Mouse (Mus musculus) spleen, adult 2 months (tissue): ENCODE results near the gene Zc3h12c. TPM values are rescaled to one million over a fixed set of nuclear protein-coding genes. Genes with fewer than 3 reads are reported as not detected.
A peak's percentile ranks its signal among the peaks of the same experiment; 100 is the strongest.

ENCODE experiments used
- DNase-seq, 2 experiments: peaks; one replicate each; pipeline versions ENCODE4 v3.0.0 to v3.0.0-alpha.2; 2012 to 2021; ENCODE audit warnings: low spot score in 2 of 2, low read depth in 1 of 2
- H3K27ac ChIP-seq: fragments of 200-500 bp; 2 replicates; pipeline ENCODE4 v1.5.1; 2012; ENCODE audit warnings: low read length, inconsistent platforms; ENCODE audit not compliant: insufficient read depth
- H3K27me3 ChIP-seq: fragments of 200-500 bp; 2 replicates; pipeline ENCODE4 v1.6.1; 2012; ENCODE audit warnings: mild to moderate bottlenecking, moderate library complexity, low read length, inconsistent platforms; ENCODE audit not compliant: control insufficient read depth, insufficient read depth
- H3K36me3 ChIP-seq: fragments of 200-500 bp; 2 replicates; pipeline ENCODE4 v1.6.1; 2012; ENCODE audit warnings: mild to moderate bottlenecking, low read length, inconsistent platforms; ENCODE audit not compliant: control insufficient read depth, insufficient read depth
- H3K4me1 ChIP-seq: fragments of 200-500 bp; 2 replicates; pipeline ENCODE4 v1.6.1; 2011; ENCODE audit warnings: inconsistent platforms; ENCODE audit not compliant: control insufficient read depth, insufficient read depth, insufficient read length
- H3K4me3 ChIP-seq: fragments of 200-500 bp; 2 replicates; pipeline ENCODE4 v1.5.1; 2011; ENCODE audit warnings: mild to moderate bottlenecking, inconsistent platforms; ENCODE audit not compliant: insufficient read depth, insufficient read length; ENCODE audit errors: extremely low read depth
- CTCF ChIP-seq: fragments of 200-500 bp; IDR thresholded peaks from 2 replicates; pipeline ENCODE4 v1.5.1; 2011; ENCODE audit warnings: mild to moderate bottlenecking, inconsistent platforms; ENCODE audit not compliant: insufficient read depth, insufficient read length, insufficient replicate concordance; ENCODE audit errors: extremely low read depth
- POLR2A ChIP-seq: fragments of 200-500 bp; IDR thresholded peaks from 2 replicates; pipeline ENCODE4 v1.6.1; 2011; ENCODE audit warnings: low read depth, low read length, inconsistent platforms
- WGBS: fragments of 180-500 bp; shearing (Covaris S2); methylation state at CpG from one replicate; pipeline ENCODE4 v1.1.7; 2018; 5-methylcytosine and 5-hydroxymethylcytosine counted together
- polyA plus RNA-seq: library from polyadenylated mRNA; depleted of rRNA; stranded (reverse); fragments of >200 nt; gene quantifications from 2 replicates; pipeline ENCODE4 v1.2.3, GENCODE M21; 2012

Gene Zc3h12c
- polyA plus RNA-seq, 1 experiment, result 1.4 TPM

DNA sequence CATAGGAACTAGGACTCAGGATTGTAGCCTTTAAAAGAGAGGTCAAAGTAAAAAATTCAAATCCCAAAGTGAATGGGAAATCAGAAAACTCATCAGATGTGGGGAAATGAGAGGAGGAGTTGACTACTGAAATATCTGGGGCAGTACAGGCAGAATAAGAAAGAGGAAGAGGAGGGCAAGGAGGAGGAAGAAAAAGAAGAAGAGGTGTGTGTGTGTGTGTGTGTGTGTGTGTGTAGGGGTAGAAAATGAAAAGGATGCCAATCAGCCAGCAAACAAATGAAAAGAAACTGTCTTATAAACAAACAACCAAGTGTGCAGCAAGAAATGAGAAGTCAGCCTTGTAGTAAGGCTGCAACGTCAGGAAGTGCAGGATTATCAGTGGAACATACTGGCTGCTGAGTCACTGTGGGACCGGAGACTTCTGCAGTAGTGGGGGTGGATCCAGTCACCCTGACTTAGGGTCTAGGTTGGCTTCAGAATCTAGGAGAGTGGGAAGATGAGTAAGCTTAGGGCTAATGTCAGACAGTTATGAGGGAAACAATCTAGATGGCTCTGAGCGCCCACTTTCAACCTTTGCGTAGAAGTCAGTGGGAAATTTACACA lies 7.0 kb upstream of the Zc3h12c start:
- TF ChIP-seq POLR2A (no peak), CTCF (no peak)
- no peak for DNase-seq
- Histone ChIP-seq H3K36me3 (no peaks in the 10 kb centered on the region), H3K27me3 (no peaks in the 10 kb centered on the region), H3K4me3 (no peak overlapping the region), H3K4me1 (peaks cover 4% of the 10 kb centered on the region; the same call in 1 of the 2 replicates), H3K27ac (no peak overlapping the region)
- WGBS, result 44% methylated on average over 4 of the region's 4 CpGs

DNA sequence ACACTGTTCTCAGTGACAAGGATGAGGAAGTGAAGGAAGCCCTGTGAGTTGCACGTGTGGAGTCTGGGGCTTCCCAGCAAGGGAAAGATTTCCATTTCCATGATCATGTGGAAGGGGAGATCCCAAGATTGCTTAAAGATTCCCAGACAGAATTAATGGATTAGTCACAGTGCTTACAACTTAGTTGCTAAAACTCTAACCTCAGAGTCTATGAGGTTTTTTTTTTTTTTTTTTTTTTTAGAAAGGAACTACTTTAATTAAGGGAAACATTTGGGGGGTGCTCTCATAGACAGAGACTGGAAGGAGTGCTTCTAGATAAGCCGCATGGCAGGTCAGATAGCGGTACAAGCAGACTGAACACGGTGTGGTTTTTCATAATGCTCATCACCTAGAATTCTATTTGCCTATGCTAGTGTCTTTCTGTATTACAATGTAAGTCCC lies 6.3 kb upstream of the Zc3h12c start:
- no peak overlapping the region for H3K27ac ChIP-seq
- no peak for TF ChIP-seq CTCF
- TF ChIP-seq POLR2A, result no peak
- WGBS, result 62% methylated on average over 4 of the region's 4 CpGs
- no peaks in the 10 kb centered on the region for H3K27me3 ChIP-seq
- DNase-seq, result no peak
- no peak overlapping the region for H3K4me3 ChIP-seq
- peaks cover 4% of the 10 kb centered on the region; the same call in 1 of the 2 replicates for H3K4me1 ChIP-seq
- no peaks in the 10 kb centered on the region for H3K36me3 ChIP-seq

DNA sequence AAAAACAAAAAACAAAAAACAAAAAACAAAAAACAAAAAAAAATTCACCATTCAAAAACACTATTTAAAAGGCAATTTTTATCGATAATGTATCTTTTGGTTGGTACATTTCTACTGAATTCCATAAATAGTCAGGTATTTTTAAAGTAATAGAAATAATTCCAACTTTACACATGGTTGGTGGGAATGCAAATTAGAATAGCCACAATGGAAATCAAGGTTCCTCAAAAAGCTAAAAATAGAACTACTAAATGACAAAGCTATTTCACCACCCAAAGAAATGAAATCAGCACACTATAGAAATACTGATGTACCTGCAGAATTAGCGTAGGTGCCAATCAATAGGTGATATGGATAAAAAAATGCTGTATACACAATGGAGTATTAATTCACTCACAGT lies 5.6 kb upstream of the Zc3h12c start:
- WGBS, result 76% methylated on average over 2 of the region's 2 CpGs
- H3K4me3 ChIP-seq, result no peak overlapping the region
- no peaks in the 10 kb centered on the region for H3K36me3 ChIP-seq
- TF ChIP-seq POLR2A, result no peak
- no peak for TF ChIP-seq CTCF
- no peak for DNase-seq
- H3K27ac ChIP-seq, result no peak overlapping the region
- H3K27me3 ChIP-seq, result no peaks in the 10 kb centered on the region
- H3K4me1 ChIP-seq, result peaks cover 5% of the 10 kb centered on the region; the same call in 1 of the 2 replicates

DNA sequence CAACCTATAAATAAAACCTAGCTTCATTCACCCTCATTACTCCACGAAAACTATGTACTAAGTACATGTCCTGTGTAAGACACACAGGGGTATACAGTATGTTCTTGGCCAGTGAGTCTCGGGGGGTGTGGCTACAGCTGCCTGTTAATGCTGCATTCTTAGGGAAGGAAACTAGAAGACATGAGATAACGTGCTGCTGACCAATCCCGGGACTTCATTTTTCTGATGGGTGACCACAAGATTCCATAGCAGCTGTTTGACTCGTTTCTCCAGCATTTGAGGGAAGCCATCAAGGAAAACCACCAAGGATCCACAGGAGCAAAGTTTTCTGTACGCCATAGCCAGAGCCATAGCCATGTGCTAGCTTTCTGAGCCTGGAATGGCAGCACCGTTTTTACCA lies 4.2 kb upstream of the Zc3h12c start:
- Histone ChIP-seq H3K27me3 (peaks cover 10% of the 10 kb centered on the region), H3K4me1 (peaks cover 10% of the 10 kb centered on the region), H3K4me3 (no peak overlapping the region), H3K36me3 (no peaks in the 10 kb centered on the region), H3K27ac (no peak overlapping the region)
- TF ChIP-seq CTCF (no peak), POLR2A (no peak)
- 11% methylated on average over 7 of the region's 7 CpGs for WGBS
- no peak for DNase-seq

DNA sequence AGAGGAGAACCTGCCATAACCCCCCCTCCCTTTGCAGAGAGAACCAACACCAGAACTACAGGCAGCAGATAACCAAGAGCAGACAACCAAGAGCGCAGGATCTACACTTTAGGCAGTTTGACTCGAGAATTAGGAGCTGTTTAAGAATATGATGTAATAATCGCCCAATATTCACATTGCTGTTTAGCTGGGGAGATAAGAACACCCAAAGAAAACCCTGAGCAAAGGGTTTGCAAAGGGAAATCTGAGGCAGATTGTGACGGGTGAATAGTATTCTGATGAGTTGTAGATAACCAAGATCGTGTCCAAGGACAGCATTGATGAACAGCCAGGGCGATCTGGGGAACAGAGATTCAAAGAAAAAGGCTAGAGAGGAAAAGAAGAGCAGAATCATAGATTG lies 2.3 kb upstream of the Zc3h12c start:
- H3K27me3 ChIP-seq, result peaks cover 13% of the 10 kb centered on the region
- H3K4me3 ChIP-seq, result no peak overlapping the region
- H3K27ac ChIP-seq, result no peak overlapping the region
- 81% methylated on average over 6 of the region's 6 CpGs for WGBS
- peaks cover 14% of the 10 kb centered on the region for H3K4me1 ChIP-seq
- no peak for DNase-seq
- TF ChIP-seq CTCF, result no peak
- TF ChIP-seq POLR2A, result no peak
- no peaks in the 10 kb centered on the region for H3K36me3 ChIP-seq

DNA sequence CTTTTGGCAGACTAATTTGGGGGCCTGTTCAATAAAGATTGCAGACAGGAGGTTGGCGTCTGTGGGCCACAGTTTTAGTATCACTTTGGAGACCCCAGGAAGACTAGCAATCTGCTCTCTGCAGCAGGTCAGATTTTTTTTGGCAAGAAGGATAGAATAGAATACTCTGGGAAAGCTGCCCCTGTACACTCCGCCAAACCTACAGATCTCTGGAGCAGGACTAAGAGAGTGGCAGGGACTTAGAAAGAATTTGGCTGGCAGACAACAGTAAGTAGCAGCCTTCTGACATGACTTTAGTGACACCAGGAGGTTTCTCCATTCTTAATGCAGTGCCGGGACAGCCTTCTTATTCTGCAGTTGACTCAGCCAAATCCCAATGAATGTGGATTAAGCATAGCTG lies 1.8 kb upstream of the Zc3h12c start:
- Histone ChIP-seq H3K4me3 (no peak overlapping the region), H3K27me3 (peaks cover 13% of the 10 kb centered on the region), H3K4me1 (peaks cover 14% of the 10 kb centered on the region), H3K27ac (no peak overlapping the region), H3K36me3 (no peaks in the 10 kb centered on the region)
- TF ChIP-seq POLR2A (no peak), CTCF (no peak)
- WGBS, result 86% methylated on average over 3 of the region's 3 CpGs
- no peak for DNase-seq

DNA sequence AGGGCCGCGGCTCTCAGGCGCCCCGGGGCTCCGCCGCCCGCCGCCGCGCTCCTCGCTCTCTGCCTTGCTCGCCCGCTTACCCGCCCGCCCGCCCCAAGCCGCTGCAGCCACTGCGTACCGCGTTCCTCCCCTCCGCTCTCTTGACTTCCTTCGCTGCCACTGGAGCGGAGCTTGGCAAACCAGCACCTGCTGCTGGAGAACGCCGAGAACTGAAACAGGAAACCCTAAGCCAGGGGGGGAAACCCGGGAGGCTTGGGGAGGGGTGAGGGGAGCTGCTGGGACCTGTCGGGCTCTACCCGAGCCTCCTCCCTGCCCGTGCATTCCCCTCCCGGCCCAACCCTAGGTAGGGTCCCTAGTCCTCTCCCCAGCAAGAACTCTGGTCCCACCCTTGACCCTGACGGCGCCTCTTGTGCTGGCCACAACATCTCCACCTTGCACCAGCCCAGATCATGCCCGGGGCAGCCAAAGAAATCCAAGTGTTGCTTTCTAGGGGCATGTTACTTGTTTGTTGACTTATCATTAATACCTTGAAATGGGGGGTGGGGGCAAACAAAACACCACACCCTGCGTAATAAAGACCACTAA lies 406 bp upstream of the Zc3h12c start:
- H3K27me3 ChIP-seq, result peaks cover 13% of the 10 kb centered on the region
- no peak for TF ChIP-seq POLR2A
- 2% methylated on average over 34 of the region's 34 CpGs for WGBS
- peak; percentile 29 to 61 for DNase-seq
- H3K4me1 ChIP-seq, result peaks cover 14% of the 10 kb centered on the region
- peak overlapping the region; percentile 61 for H3K27ac ChIP-seq
- H3K36me3 ChIP-seq, result no peaks in the 10 kb centered on the region
- H3K4me3 ChIP-seq, result peak overlapping the region; percentile 73; the same call in 1 of the 2 replicates
